Mouse (Mus musculus) MEL (cell line): ENCODE measurements around the gene Trmt10c.

Experiments
- CTCF ChIP-seq, 3 experiments: IDR thresholded peaks in 2 of 3; conservative IDR thresholded peaks in 1 of 3; 2 replicates each; pipeline ENCODE4 v1.5.1; 2011 to 2012; ENCODE audit warnings: low read length in 3 of 3, low read depth in 2 of 3, mild to moderate bottlenecking in 2 of 3, improper control_type of control experiment in 1 of 3, inconsistent platforms in 1 of 3, mixed read lengths in 1 of 3, moderate library complexity in 1 of 3; ENCODE audit not compliant: control insufficient read depth in 1 of 3, insufficient read depth in 1 of 3, poor library complexity in 1 of 3, severe bottlenecking in 1 of 3
- E2F4 ChIP-seq: IDR thresholded peaks from 2 replicates; pipeline ENCODE4 v1.6.1; 2011; ENCODE audit warnings: low read depth, low read length, improper control_type of control experiment, borderline replicate concordance
- EP300 ChIP-seq, 2 experiments: IDR thresholded peaks; 2 replicates each; pipeline ENCODE4 v1.6.1; 2011; ENCODE audit warnings: improper control_type of control experiment in 2 of 2, low read length in 2 of 2, low read depth in 1 of 2, mild to moderate bottlenecking in 1 of 2
- GATA1 ChIP-seq: IDR thresholded peaks from 2 replicates; pipeline ENCODE4 v1.6.1; 2011; ENCODE audit warnings: low read depth, low read length, improper control_type of control experiment
- MAFK ChIP-seq: IDR thresholded peaks from 2 replicates; pipeline ENCODE4 v1.6.1; 2011; ENCODE audit warnings: low read depth, mild to moderate bottlenecking, low read length, improper control_type of control experiment, borderline replicate concordance
- MYB ChIP-seq: IDR thresholded peaks from 2 replicates; pipeline ENCODE4 v1.6.1; 2011; ENCODE audit warnings: mild to moderate bottlenecking, low read depth, low read length, improper control_type of control experiment
- MYC ChIP-seq: IDR thresholded peaks from 2 replicates; pipeline ENCODE4 v1.6.1; 2011; ENCODE audit warnings: low read depth, mild to moderate bottlenecking, low read length, improper control_type of control experiment, moderate library complexity
- NELFE ChIP-seq: IDR thresholded peaks from 2 replicates; pipeline ENCODE4 v1.6.1; 2011; ENCODE audit warnings: low read depth, low read length, improper control_type of control experiment
- POLR2A ChIP-seq, 2 experiments: IDR thresholded peaks; 2 replicates each; pipeline ENCODE4 v1.6.1; 2011 to 2012; ENCODE audit warnings: low read length in 2 of 2, mild to moderate bottlenecking in 2 of 2, control low read depth in 1 of 2, improper control_type of control experiment in 1 of 2, low read depth in 1 of 2, moderate library complexity in 1 of 2; ENCODE audit not compliant: control insufficient read depth in 1 of 2, insufficient read depth in 1 of 2, poor library complexity in 1 of 2
- POLR2AphosphoS2 ChIP-seq: IDR thresholded peaks from 2 replicates; pipeline ENCODE4 v1.6.1; 2011; ENCODE audit warnings: low read length, improper control_type of control experiment
- TBP ChIP-seq: IDR thresholded peaks from 2 replicates; pipeline ENCODE4 v1.8.0; 2011; ENCODE audit warnings: low read depth, low read length, improper control_type of control experiment
- UBTF ChIP-seq: IDR thresholded peaks from 2 replicates; pipeline ENCODE4 v1.6.1; 2012; ENCODE audit warnings: low read depth, mild to moderate bottlenecking, inconsistent platforms, low read length, improper control_type of control experiment, moderate library complexity, borderline replicate concordance; ENCODE audit not compliant: insufficient read depth
- ZMIZ1 ChIP-seq: IDR thresholded peaks from 2 replicates; pipeline ENCODE4 v1.6.1; 2012; ENCODE audit warnings: low read depth, mild to moderate bottlenecking, inconsistent platforms, low read length, improper control_type of control experiment, moderate library complexity

- no peak for TF ChIP-seq CTCF (IDR thresholded peaks at IDR 0.05 in 2 of 3, conservative IDR thresholded peaks at IDR 0.05 in 1 of 3; ENCODE audit: control insufficient read depth in 1 of 3, insufficient read depth in 1 of 3, low read depth in 2 of 3, low read length in 3 of 3, poor library complexity in 1 of 3, severe bottlenecking in 1 of 3)
- TF ChIP-seq POLR2A (IDR thresholded peaks at IDR 0.05; ENCODE audit: control insufficient read depth in 1 of 2, insufficient read depth in 1 of 2, low read depth in 1 of 2, low read length in 2 of 2, poor library complexity in 1 of 2), result no peak
- TF ChIP-seq E2F4, result no peak
- no peak for TF ChIP-seq MAFK
- TF ChIP-seq NELFE, result no peak
- no peak for TF ChIP-seq UBTF
- no peak for TF ChIP-seq MYB
- no peak for TF ChIP-seq EP300 (IDR thresholded peaks at IDR 0.05; ENCODE audit: low read depth in 1 of 2, low read length in 2 of 2)
- no peak for TF ChIP-seq MYC
- no peak for TF ChIP-seq GATA1
- no peak for TF ChIP-seq ZMIZ1
- TF ChIP-seq POLR2AphosphoS2, result no peak
- no peak for TF ChIP-seq TBP
Observed at GRCm38 (mm10) chr16:56056944-56057590, 19.4 kb upstream of the Trmt10c start.
